Mouse (Mus musculus): ENCODE measurements at regions not wholly inside any gene's neighbourhood (a gene's known extent, or its start where the extent isn't known, plus 50 kb on each side); places are given as distances from the start of the nearest gene placed in this dataset.

DNA sequence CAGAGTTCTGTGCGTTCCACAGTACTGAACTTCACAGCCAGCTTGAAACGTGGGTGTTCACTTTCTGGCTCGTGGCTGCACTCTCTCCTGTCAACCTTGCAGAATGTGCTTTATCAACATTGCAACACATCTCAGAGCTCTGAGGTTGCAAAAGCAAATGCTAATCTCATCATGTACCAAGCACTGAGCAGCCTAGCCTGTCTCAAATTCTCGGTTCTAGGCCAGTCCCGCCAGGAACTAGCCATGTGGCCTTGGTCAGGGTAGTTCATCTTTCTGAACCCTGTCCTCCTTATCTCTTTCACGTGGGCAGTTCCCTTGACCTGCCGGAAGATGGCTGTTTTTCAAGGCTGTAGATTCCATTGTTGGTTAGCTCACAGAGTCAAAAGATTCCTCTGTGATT, 159.3 kb upstream of the Mast4 start:
- TF ChIP-seq POLR2A (IDR thresholded peaks at IDR 0.05; ENCODE audit: control insufficient read depth, extremely low read depth, insufficient read depth, low read length, poor library complexity): no peak
- no peak for TF ChIP-seq CTCF (IDR thresholded peaks at IDR 0.05; ENCODE audit: borderline replicate concordance, control insufficient read depth, extremely low read depth, insufficient read depth, low read length, poor library complexity)
